Mouse (Mus musculus): ENCODE data around the gene Cntnap1.
A peak's percentile ranks its signal among the peaks of the same experiment; 100 is the strongest.
"Not testable (repeated sequence)": the region's sequence is repeated elsewhere in the genome, so short reads cannot be mapped to it uniquely, and the experiment has no call there.

The Cntnap1 gene

GRCm38 (mm10) chr11:101149178-101150105 lies 20.9 kb upstream of the Cntnap1 start:
- no peak for DNase-seq (ENCODE audit: low read depth, low spot score)

- DNase-seq (ENCODE audit: low read depth, low spot score) = no peak
Observed at GRCm38 (mm10) chr11:101151063-101151462, 19.3 kb upstream of the Cntnap1 start.

DNA sequence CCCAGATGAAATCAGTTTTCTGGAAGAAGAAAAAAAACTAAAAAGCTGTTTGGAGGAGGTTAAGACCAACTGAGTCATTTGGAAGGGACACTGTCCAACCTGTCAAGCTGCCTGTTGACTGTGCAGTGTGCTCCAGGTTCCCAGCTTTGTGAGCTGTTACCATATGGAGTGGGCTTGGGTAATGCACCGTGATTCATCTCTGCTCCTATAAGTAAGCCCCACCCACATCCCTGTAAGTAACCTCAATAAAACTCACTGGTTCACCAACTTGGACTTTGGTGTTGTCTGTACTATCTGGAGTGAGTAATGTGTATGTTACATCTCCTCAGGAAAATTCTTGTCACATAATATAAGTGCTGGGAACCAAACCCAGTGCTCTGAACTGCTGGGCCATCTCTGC lies 17.5 kb upstream of the Cntnap1 start:
- no peak for DNase-seq (ENCODE audit: low read depth, low spot score)

GRCm38 (mm10) chr11:101154648-101155047 lies 15.7 kb upstream of the Cntnap1 start:
- DNase-seq (ENCODE audit: low read depth, low spot score) = no peak

- DNase-seq (ENCODE audit: low read depth, low spot score) = no peak
Observed at GRCm38 (mm10) chr11:101155151-101155550, 15.2 kb upstream of the Cntnap1 start.

GRCm38 (mm10) chr11:101155728-101156371 lies 14.5 kb upstream of the Cntnap1 start, which contains the start of gene Tubg2:
Tubg2 (plus strand) TSS chr11:101155907.
- DNase-seq (ENCODE audit: low read depth, low spot score) = peak; percentile 66

DNA sequence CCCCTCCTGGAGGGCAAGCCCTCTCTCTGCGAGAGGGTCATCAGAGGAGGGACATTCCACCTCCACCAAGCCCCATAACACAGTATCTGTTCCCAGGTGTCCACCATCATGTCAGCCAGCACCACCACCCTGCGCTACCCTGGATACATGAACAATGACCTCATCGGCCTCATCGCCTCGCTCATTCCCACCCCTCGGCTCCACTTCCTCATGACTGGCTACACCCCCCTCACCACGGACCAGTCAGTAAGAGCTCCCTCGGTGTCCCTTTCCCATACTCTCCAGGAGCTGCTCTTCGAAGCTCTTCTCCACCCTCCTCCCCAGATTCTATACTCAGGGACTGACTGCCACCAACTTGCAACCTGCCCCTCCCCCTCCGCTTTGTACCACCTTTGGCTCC lies 10.2 kb upstream of the Cntnap1 start:
- DNase-seq (ENCODE audit: low read depth, low spot score) = not testable (repeated sequence)

- DNase-seq (ENCODE audit: low read depth, low spot score) = not testable (repeated sequence)
Observed at GRCm38 (mm10) chr11:101160981-101161505, 9.3 kb upstream of the Cntnap1 start.

DNA sequence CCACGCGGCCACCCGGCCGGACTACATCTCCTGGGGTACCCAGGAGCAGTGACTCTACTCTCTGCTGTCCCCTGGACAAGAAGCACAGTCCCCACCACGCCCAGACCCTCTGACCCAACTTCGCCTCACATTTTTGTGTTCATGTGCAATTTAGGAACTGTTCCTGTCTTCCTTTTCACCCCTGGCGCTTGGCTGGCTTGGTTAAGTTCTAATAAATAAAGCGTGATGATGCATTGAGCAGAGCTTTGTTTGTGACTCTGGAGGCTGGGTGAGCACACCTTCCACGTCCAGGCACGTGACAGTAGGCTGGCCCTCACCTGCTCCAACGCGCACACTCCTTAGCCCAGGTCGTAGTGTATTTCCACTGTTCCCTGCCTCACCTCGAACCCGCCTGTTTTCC lies 8.8 kb upstream of the Cntnap1 start:
- no peak for DNase-seq (ENCODE audit: low read depth, low spot score)

- no peak for DNase-seq (ENCODE audit: low read depth, low spot score)
Observed at GRCm38 (mm10) chr11:101162301-101162700, 8.0 kb upstream of the Cntnap1 start.

- DNase-seq (ENCODE audit: low read depth, low spot score) = no peak
Observed at GRCm38 (mm10) chr11:101162772-101163171, 7.6 kb upstream of the Cntnap1 start.

DNA sequence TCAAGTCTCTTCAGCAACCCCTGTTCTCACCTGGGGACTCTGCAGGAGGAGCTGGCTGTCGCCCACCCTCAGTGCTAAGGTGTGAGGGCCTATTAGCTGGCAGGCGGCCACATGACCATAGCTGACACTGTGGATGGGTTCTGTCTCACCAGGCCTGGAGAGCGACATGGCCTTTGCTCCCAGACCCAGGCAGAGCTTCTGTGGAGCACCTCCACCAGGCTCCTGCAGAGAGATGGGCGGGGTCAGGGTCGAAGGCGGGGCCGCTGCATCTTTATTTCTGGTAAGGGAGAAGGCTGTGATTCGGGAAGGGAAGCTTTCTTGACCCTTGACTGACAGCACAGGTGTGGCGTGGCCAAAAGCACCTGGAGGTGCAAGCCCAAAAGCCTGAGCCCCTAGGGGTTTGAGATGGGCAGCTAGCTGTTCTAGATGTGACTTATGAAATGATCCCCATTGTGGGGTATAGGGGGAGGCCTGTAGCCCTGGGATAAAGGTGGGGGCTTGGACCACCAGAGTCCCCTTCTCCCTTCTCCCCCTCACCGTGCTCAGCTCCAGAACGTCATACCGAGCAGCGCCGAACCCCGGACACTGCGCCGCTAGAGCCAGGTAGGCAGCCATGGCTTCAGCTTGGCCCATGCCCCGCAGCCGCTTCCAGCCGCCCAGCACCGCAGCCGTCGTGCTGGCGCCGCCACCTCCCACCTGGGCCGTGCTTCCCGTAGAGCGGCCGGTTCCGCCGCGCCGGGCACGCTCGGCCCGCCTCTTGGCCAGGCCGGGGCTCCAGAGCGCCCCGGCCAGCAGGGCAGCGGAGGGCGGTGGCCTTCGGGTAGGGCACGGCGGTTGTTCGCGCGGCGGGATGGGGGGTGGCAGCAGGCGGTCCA lies 6.6 kb upstream of the Cntnap1 start:
- DNase-seq (ENCODE audit: low read depth, low spot score) = peak; percentile 66

DNA sequence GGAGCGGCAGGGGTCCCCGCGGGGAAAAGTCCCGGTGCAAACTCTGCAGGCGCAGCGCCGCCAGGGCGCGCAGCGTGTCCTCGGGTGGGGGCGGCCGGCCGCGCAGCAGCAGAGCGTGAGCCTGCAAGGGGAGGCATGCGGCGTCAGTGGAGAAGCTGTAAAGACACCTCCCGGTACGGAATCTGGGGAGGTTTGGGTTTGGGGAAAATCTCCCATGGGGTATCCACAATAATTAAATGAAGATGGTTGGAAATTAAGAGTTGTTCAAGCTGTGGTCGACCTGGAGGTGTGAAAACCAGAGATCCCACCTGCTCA lies 6.0 kb upstream of the Cntnap1 start:
- no peak for DNase-seq (ENCODE audit: low read depth, low spot score)

DNA sequence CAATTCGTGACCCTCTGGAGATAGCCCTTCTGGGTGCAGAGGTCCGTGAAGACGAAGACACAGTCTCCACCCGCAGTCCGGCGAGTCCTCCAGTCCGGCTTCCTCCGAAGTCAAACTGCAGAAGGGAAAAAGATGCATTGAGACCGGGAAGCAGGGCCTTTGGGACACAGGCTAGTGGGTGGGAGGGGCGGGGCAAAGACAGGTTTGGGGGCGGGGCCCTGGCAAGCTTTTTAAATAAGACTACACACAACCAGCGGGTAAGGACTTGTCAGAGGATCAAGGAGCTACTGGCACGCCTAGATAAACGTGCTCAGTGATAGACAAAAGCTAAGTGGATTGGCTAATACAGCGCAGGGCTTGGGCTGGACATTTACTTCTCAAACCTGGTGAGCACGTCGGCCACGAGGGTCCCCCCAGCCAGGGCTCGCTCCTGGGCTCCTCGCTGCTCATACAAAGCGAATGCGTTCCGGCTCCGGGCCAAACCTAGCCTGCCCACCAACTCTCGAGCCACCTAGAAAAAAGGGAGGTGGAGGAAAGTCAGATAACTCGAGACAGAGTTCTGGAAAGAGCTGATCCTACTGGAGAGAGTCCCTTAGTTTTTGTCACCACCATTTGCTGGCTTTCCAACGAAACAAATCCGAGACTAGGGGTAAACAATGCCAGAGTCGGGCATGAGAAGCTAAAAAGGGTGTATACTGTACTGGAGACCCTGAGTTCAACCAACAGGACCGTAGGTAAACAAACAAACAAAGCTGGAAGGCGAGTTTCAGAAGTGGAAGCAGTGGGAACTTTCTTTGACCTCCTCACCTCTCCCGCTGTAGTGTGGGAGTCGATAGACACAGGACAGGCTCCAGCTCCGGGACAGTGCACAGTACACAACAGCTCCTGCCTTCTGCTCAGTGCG lies 5.4 kb upstream of the Cntnap1 start:
- peak; percentile 67 for DNase-seq (ENCODE audit: low read depth, low spot score)

- DNase-seq (ENCODE audit: low read depth, low spot score) = no peak
Observed at GRCm38 (mm10) chr11:101166357-101166756, 4.0 kb upstream of the Cntnap1 start.

DNA sequence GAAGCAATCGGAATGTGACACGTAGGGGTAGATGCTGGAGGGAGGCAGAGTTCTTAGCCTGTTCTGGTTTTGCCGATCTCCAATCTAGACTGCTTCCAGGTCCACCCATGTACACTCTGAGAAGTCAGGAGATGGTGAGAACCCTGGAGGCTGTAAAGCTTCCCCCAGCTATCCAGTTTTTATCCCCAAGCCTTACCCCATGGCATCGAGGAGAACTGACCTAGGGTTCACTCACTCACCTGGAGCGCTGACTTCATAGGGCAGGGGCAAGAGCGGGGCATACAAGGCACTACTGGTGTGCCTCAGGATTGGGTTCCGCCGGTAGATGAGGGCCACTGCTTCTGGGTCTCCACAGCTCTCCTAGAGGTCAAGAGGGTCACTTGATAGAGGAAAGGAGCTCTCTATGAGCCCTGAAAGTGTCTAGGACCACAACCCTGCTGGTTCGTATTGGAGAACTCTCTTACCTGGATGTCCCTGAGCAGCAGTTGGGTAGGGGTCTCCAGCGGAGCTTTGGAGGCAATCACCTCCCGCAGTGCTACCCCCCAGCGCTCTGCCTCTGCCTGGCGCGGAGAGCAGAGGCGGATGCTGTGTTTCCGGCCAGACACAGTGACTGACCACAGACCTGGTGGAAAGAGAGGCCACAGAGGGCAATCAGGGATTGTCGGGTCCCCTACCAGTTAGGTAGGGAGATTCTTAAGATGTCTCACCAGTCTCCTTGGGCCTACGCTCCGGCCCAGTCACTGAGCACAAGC lies 2.9 kb upstream of the Cntnap1 start:
- no peak for DNase-seq (ENCODE audit: low read depth, low spot score)

- DNase-seq (ENCODE audit: low read depth, low spot score) = no peak
Observed at GRCm38 (mm10) chr11:101167963-101168300, 2.4 kb upstream of the Cntnap1 start.

DNA sequence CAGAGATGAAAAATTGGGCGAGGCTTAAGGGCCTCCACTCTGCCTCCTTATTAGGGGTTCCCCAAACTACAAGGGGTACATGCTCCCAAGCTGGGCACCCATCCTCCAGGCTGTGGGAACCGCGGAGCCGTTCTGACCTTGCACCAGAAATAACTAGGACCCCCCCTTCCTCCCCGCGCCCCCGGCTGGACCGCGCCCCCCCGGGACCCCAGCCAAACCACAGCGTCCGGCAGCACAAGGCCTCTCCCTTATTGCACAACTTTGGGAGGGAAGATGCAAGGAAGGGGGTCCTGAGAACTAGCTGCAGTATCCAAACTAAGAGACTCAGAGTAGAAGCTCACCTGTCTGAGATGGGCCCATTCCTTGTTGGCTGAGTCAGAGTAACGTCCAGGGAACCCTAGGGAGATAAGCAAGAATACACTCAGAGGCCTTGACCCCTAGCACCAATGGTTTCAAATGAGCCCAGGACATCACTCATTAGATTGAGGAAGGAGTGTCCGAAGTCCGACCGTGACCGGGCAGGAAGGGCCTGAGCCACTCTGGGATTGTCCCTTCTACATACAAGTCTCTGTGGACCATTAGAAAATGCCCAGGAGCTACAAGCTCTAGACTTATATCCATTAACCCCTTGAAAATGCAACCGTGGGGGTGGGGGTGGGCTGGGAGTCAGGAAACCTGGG lies 1.9 kb upstream of the Cntnap1 start:
- no peak for DNase-seq (ENCODE audit: low read depth, low spot score)

DNA sequence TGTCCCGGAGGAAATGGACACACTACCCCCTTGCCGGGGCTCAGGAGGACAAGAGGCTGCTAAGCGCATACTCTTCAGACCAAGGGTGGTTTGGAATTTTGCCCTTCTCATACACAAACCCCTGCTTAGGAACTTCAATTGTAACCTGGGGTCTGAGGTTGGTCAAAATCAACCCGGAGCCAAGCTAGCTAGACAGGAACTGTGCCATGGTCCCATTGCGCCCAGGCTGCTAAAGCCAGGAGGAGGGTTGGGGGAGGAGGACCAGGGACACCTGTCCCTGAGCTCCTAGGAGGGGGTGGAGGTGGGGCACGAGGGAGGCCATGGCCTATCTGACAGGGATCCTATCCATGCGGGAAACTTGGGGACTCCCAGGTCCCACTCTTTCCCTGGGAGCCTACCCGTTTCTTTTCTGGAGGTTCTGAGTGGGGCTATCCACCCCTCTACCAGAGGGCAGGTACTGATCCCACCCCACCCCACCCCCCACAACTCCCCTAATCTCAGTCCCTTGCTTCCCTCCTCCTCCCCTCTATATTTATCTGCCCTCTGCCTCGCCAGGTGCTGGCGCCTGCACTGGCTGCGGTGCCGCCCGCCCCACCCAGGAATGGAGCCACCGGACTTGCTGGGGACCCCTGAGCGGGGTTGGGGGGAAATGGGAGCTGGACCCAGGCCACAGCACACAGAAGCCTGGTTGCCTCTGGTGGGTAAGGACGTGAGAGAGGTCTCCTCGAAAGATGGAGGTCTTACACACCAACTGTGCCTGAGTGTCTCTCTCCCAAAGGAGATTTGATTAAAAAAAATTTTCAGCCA lies 819 bp upstream of the Cntnap1 start:
- DNase-seq (ENCODE audit: low read depth, low spot score) = no peak

Measured in R1 (cell line).